Comparison of ENCODE assay signal across 23 mouse cellular contexts in the genomic region with DNA sequence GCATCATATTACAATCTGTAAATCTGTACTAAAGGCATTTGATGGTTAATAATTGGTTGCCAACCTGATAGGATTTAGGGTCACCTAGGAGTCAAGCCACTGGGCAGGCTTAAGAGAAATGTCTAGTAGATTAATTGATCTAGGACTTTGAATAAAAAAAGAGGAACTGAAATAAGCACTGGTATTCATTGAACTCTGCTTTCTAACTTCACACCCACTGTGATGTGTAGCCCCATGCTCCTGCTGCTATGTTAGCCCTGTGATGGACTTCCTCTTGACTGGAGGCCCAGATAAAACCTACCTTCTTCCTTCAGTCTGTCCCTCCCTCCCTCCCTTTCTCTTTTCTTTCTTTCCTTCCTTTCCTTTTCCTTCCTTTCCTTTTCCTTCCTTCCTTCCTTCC. TPM values are rescaled to one million over a fixed set of nuclear protein-coding genes. Genes with fewer than 3 reads are reported as not detected.
DNase-seq lines count a peak whose midpoint lies in the region; ATAC-seq and TF ChIP-seq lines count a peak whose summit lies in the region.
"Had no signal": no experiment of that assay in that cellular context is flagged by ENCODE, and none has a peak within 500 bp of the region (broad histone marks: within the 10 kb centered on the region; RNA-seq: fewer than 3 reads in every experiment).

No protein-coding gene starts in this region.

- TF ChIP-seq CTCF in MEL (IDR thresholded peaks at IDR 0.05 in 2 of 3, conservative IDR thresholded peaks at IDR 0.05 in 1 of 3; ENCODE audit: control insufficient read depth in 1 of 3, insufficient read depth in 1 of 3, low read depth in 2 of 3, low read length in 3 of 3, poor library complexity in 1 of 3, severe bottlenecking in 1 of 3): no peak

- peaks cover 0 to 2% of the 10 kb centered on the region in 2 experiments for H3K36me3 ChIP-seq in MEL (ENCODE audit: control insufficient read depth in 1 of 2, insufficient read depth in 2 of 2, low read length in 2 of 2)
- H3K36me3 ChIP-seq in splenic B cell, adult 2 months (ENCODE audit: control insufficient read depth, insufficient read depth, low read length, poor library complexity, severe bottlenecking): peaks cover 7% of the 10 kb centered on the region; the same call in 1 of the 2 replicates

- H3K79me2 ChIP-seq in MEL (ENCODE audit: control insufficient read depth, insufficient read depth, low read length, poor library complexity): no peaks in the 10 kb centered on the region

- no peak overlapping the region for H3K4me3 ChIP-seq in MEL (ENCODE audit: control insufficient read depth in 1 of 2, insufficient read depth in 1 of 2, low read depth in 2 of 2, low read length in 2 of 2)
- H3K4me3 ChIP-seq: embryonic facial prominence, embryonic 13.5 days; forebrain, embryonic 13.5 days; gastrocnemius, adult 2 months; heart, embryonic 10.5 days; hindbrain, embryonic 13.5 days had no signal

- no peak for TF ChIP-seq RAD21 in MEL (IDR thresholded peaks at IDR 0.05; ENCODE audit: low read depth, low read length)

- 0 out of 4 replicates have a peak, but pooled peaks cover 0 to 4% of the 10 kb centered on the region in 2 experiments for H3K4me1 ChIP-seq in MEL (ENCODE audit: control insufficient read depth in 1 of 2, insufficient read depth in 2 of 2, low read length in 2 of 2)
- H3K4me1 ChIP-seq: embryonic facial prominence, embryonic 13.5 days; forebrain, embryonic 13.5 days; heart, embryonic 10.5 days; hindbrain, embryonic 13.5 days had no signal

- intact Hi-C loops in heart, postnatal 36 days (cut with DNase I): no loop called here

- peak; percentile 51 for ATAC-seq in megakaryocyte, adult 5-6 weeks (ENCODE audit: poor library complexity, severe bottlenecking)
- ATAC-seq: activated CD4-positive, CD25-positive, alpha-beta regulatory T cell, adult 4 months; forebrain, embryonic 13.5 days; forebrain, postnatal 0 days; hindbrain, postnatal 0 days; Patski had no signal

- TF ChIP-seq EP300 in MEL (IDR thresholded peaks at IDR 0.05; ENCODE audit: low read depth in 1 of 2, low read length in 2 of 2): no peak

- H3K27me3 ChIP-seq in MEL (ENCODE audit: control insufficient read depth in 1 of 2, insufficient read depth in 2 of 2, low read length in 2 of 2): no peaks in the 10 kb centered on the region
- no peaks in the 10 kb centered on the region for H3K27me3 ChIP-seq in splenic B cell, adult 2 months (ENCODE audit: control insufficient read depth, insufficient read depth, low read length, poor library complexity, severe bottlenecking)
- H3K27me3 ChIP-seq: embryonic facial prominence, embryonic 13.5 days; forebrain, embryonic 13.5 days; hindbrain, embryonic 13.5 days; Patski had no signal

- no peak overlapping the region for H3K27ac ChIP-seq in MEL (ENCODE audit: control insufficient read depth, low read depth, low read length)
- H3K27ac ChIP-seq: embryonic facial prominence, embryonic 13.5 days; forebrain, embryonic 13.5 days; gastrocnemius, adult 2 months; heart, embryonic 10.5 days; hindbrain, embryonic 13.5 days; hindbrain, postnatal 0 days had no signal

- peak; percentile 29 for DNase-seq in 416B (ENCODE audit: low read depth)
- DNase-seq in MEL (ENCODE audit: low read depth, low spot score): peak; percentile 83
- DNase-seq in splenic B cell, adult 2 months (ENCODE audit: low read depth, low spot score): peak; percentile 71
- DNase-seq in heart, postnatal 36 days: no peak
- no peak for DNase-seq in adrenal gland, adult 8-10 months
- DNase-seq in cerebellum, adult 18-20 months: no peak
- DNase-seq: adrenal gland, postnatal 36 days; cerebellum, adult 8-10 months; cerebellum, postnatal 14 days; forebrain, postnatal 0 days; gastrocnemius, adult 2 months; gastrocnemius, postnatal 25 days; heart, adult 18-20 months; heart, postnatal 10 days had no signal

- no peaks in the 10 kb centered on the region for H3K9me3 ChIP-seq in MEL (replicated peaks; ENCODE audit: insufficient read depth, low read length)
- H3K9me3 ChIP-seq: embryonic facial prominence, embryonic 13.5 days; forebrain, embryonic 13.5 days; G1E; heart, embryonic 10.5 days; hindbrain, embryonic 13.5 days had no signal

- TF ChIP-seq POLR2A in MEL (IDR thresholded peaks at IDR 0.05; ENCODE audit: control insufficient read depth in 1 of 2, insufficient read depth in 1 of 2, low read depth in 1 of 2, low read length in 2 of 2, poor library complexity in 1 of 2): no peak

- H3K9ac ChIP-seq in MEL (ENCODE audit: control insufficient read depth, low read depth, low read length, poor library complexity, severe bottlenecking): no peak overlapping the region
- H3K9ac ChIP-seq: embryonic facial prominence, embryonic 13.5 days; forebrain, embryonic 13.5 days; forebrain, postnatal 0 days; hindbrain, embryonic 13.5 days had no signal

TF ChIP-seq in MEL, 35 proteins besides CTCF, POLR2A, EP300 and RAD21:
- TF ChIP-seq ZKSCAN1 (IDR thresholded peaks at IDR 0.05; ENCODE audit: low read depth, low read length): no peak
- 0 out of 2 replicates have a peak, but pooled peaks have one; percentile 30 for TF ChIP-seq RCOR1 (IDR thresholded peaks at IDR 0.05; ENCODE audit: low read depth, low read length)

RNA-seq across cellular contexts. Expression of gene Acbd5, which starts 29.1 kb away (rescaled TPM):
- total RNA-seq in MEL (2012; rRNA removed): 6.0 and 6.3 TPM in 2 replicates
- 1 to 10 TPM in 1 of 2 experiments, not detected in 1; 6.5 TPM for polyA plus RNA-seq in MEL (2012; ENCODE audit: insufficient read depth in 1 of 2, insufficient read length in 2 of 2, low read depth in 1 of 2, low replicate concordance in 2 of 2, missing spikeins in 1 of 2)
- 28.8 and 31.7 TPM in 2 replicates for total RNA-seq in megakaryocyte, adult 5-6 weeks (2015)
- 47.4 and 48.7 TPM in 2 replicates for total RNA-seq in megakaryocyte, adult 5-6 weeks (2017)
- total RNA-seq in heart, postnatal 36 days (2021): 10 to 100 TPM; 24.8 to 25.4 TPM
- total RNA-seq in adrenal gland, adult 8-10 months (2022): 100 to 1,000 TPM in 2 of 4 experiments, 10 to 100 TPM in 2; 75.9 to 121 (median 96.1) TPM

RNA-seq across cellular contexts. Expression of gene Abi1, which starts 57.0 kb away (rescaled TPM):
- total RNA-seq in MEL (2012; rRNA removed): 31.9 and 41.0 TPM in 2 replicates
- polyA plus RNA-seq in MEL (2012; ENCODE audit: insufficient read depth in 1 of 2, insufficient read length in 2 of 2, low read depth in 1 of 2, low replicate concordance in 2 of 2, missing spikeins in 1 of 2): 10 to 100 TPM in 1 of 2 experiments, not detected in 1; 69.8 TPM
- 144 TPM in 2 replicates for total RNA-seq in megakaryocyte, adult 5-6 weeks (2015)
- total RNA-seq in megakaryocyte, adult 5-6 weeks (2017): 185 and 235 TPM in 2 replicates
- 10 to 100 TPM; 21.4 to 24.7 TPM for total RNA-seq in heart, postnatal 36 days (2021)
- 10 to 100 TPM; 59.0 to 81.6 (median 75.0) TPM for total RNA-seq in adrenal gland, adult 8-10 months (2022)

RNA-seq across cellular contexts. Expression of gene Mastl, which starts 58.8 kb away (rescaled TPM):
- total RNA-seq in MEL (2012; rRNA removed): 8.2 and 9.5 TPM in 2 replicates
- polyA plus RNA-seq in MEL (2012; ENCODE audit: insufficient read depth in 1 of 2, insufficient read length in 2 of 2, low read depth in 1 of 2, low replicate concordance in 2 of 2, missing spikeins in 1 of 2): 1 to 10 TPM in 1 of 2 experiments, not detected in 1; 8.0 TPM
- 12.8 and 19.3 TPM in 2 replicates for total RNA-seq in megakaryocyte, adult 5-6 weeks (2015)
- total RNA-seq in megakaryocyte, adult 5-6 weeks (2017): 14.8 and 17.3 TPM in 2 replicates
- total RNA-seq in heart, postnatal 36 days (2021): under 1 TPM; 0.51 to 0.69 TPM
- 1 to 10 TPM in 2 of 4 experiments, under 1 TPM in 2; 0.93 to 1.4 (median 1.00) TPM for total RNA-seq in adrenal gland, adult 8-10 months (2022)

RNA-seq across cellular contexts. Expression of gene Yme1l1, which starts 59.1 kb away (rescaled TPM):
- total RNA-seq in MEL (2012; rRNA removed): 68.2 and 70.6 TPM in 2 replicates
- 100 to 1,000 TPM in 1 of 2 experiments, 10 to 100 TPM in 1; 72.9 to 103 TPM for polyA plus RNA-seq in MEL (2012; ENCODE audit: insufficient read depth in 1 of 2, insufficient read length in 2 of 2, low read depth in 1 of 2, low replicate concordance in 2 of 2, missing spikeins in 1 of 2)
- 66.5 and 77.7 TPM in 2 replicates for total RNA-seq in megakaryocyte, adult 5-6 weeks (2015)
- 75.6 and 81.4 TPM in 2 replicates for total RNA-seq in megakaryocyte, adult 5-6 weeks (2017)
- 10 to 100 TPM; 67.8 to 70.5 TPM for total RNA-seq in heart, postnatal 36 days (2021)
- 100 to 1,000 TPM; 121 to 125 (median 122) TPM for total RNA-seq in adrenal gland, adult 8-10 months (2022)

Comparison
In these comparisons a context has a peak if more than half of its experiments do, and no peak if none do; other contexts are left out.
1. DNase-seq: peak in 416B (single experiment), MEL (single experiment) and splenic B cell, adult 2 months (single experiment); none in heart, postnatal 36 days (0 of 2), adrenal gland, adult 8-10 months (single experiment) and cerebellum, adult 18-20 months (0 of 2).